Mouse (Mus musculus): ENCODE results near the gene Slc22a23. TPM values are rescaled to one million over a fixed set of nuclear protein-coding genes. Genes with fewer than 3 reads are reported as not detected.
A peak's percentile ranks its signal among the peaks of the same experiment; 100 is the strongest.

The Slc22a23 gene
- total RNA-seq, 1 experiment, result 5.9 TPM

- H3K36me3 ChIP-seq (ENCODE audit: control insufficient read depth, insufficient read depth, low read length, poor library complexity, severe bottlenecking), result no peaks in the 10 kb centered on the region
- in situ Hi-C loops (cut with MboI; ENCODE audit: low sequenced_read_pairs in 2 of 2, unreplicated experiment in 2 of 2), result no loop called here
- H3K4me1 ChIP-seq (ENCODE audit: control insufficient read depth in 2 of 2, insufficient read depth in 2 of 2, low read length in 2 of 2, poor library complexity in 1 of 2), result no peaks in the 10 kb centered on the region
- no peak overlapping the region for H3K9ac ChIP-seq (ENCODE audit: insufficient read depth, low read depth, low read length, poor library complexity, severe bottlenecking)
- no peak for TF ChIP-seq CHD2 (IDR thresholded peaks at IDR 0.05; ENCODE audit: low read depth, low read length)
- no peak overlapping the region for H3K27ac ChIP-seq (ENCODE audit: insufficient read depth, low read depth, low read length, poor library complexity, severe bottlenecking)
- no peak overlapping the region for H3K4me3 ChIP-seq (ENCODE audit: insufficient read depth in 1 of 2, low read depth in 1 of 2, low read length in 2 of 2, poor library complexity in 1 of 2, severe bottlenecking in 1 of 2)
- DNase-seq (ENCODE audit: low read depth, low spot score), result no peak
- no peaks in the 10 kb centered on the region for H3K9me3 ChIP-seq (ENCODE audit: control insufficient read depth, insufficient read depth, low read depth, low read length)
Observed at GRCm38 (mm10) chr13:34353241-34353640, 8.3 kb upstream of the Slc22a23 start.

- H3K9ac ChIP-seq (ENCODE audit: insufficient read depth, low read depth, low read length, poor library complexity, severe bottlenecking), result no peak overlapping the region
- in situ Hi-C loops (cut with MboI; ENCODE audit: low sequenced_read_pairs in 2 of 2, unreplicated experiment in 2 of 2), result no loop called here
- no peak overlapping the region for H3K27ac ChIP-seq (ENCODE audit: insufficient read depth, low read depth, low read length, poor library complexity, severe bottlenecking)
- no peaks in the 10 kb centered on the region for H3K9me3 ChIP-seq (ENCODE audit: control insufficient read depth, insufficient read depth, low read depth, low read length)
- no peak for DNase-seq (ENCODE audit: low read depth, low spot score)
- no peak for TF ChIP-seq ZC3H11A (IDR thresholded peaks at IDR 0.05; ENCODE audit: borderline replicate concordance, low read depth, low read length)
- TF ChIP-seq HCFC1 (IDR thresholded peaks at IDR 0.05; ENCODE audit: borderline replicate concordance, insufficient read depth, low read length), result no peak
- TF ChIP-seq ZNF384 (IDR thresholded peaks at IDR 0.05; ENCODE audit: low read depth, low read length), result no peak
- TF ChIP-seq MAFK (IDR thresholded peaks at IDR 0.05; ENCODE audit: insufficient read depth, low read depth, low read length), result no peak
- no peak for TF ChIP-seq CHD2 (IDR thresholded peaks at IDR 0.05; ENCODE audit: low read depth, low read length)
- no peaks in the 10 kb centered on the region for H3K4me1 ChIP-seq (ENCODE audit: control insufficient read depth in 2 of 2, insufficient read depth in 2 of 2, low read length in 2 of 2, poor library complexity in 1 of 2)
- H3K36me3 ChIP-seq (ENCODE audit: control insufficient read depth, insufficient read depth, low read length, poor library complexity, severe bottlenecking), result no peaks in the 10 kb centered on the region
- no peak overlapping the region for H3K4me3 ChIP-seq (ENCODE audit: insufficient read depth in 1 of 2, low read depth in 1 of 2, low read length in 2 of 2, poor library complexity in 1 of 2, severe bottlenecking in 1 of 2)
Observed at GRCm38 (mm10) chr13:34351437-34351836, 6.5 kb upstream of the Slc22a23 start.

- Histone ChIP-seq H3K27ac (ENCODE audit: insufficient read depth, low read depth, low read length, poor library complexity, severe bottlenecking) (no peak overlapping the region), H3K4me1 (ENCODE audit: control insufficient read depth in 2 of 2, insufficient read depth in 2 of 2, low read length in 2 of 2, poor library complexity in 1 of 2) (peaks cover 0 to 7% of the 10 kb centered on the region in 2 experiments; a peak in 1 of 4 replicates), H3K4me3 (ENCODE audit: insufficient read depth in 1 of 2, low read depth in 1 of 2, low read length in 2 of 2, poor library complexity in 1 of 2, severe bottlenecking in 1 of 2) (no peak overlapping the region), H3K36me3 (ENCODE audit: control insufficient read depth, insufficient read depth, low read length, poor library complexity, severe bottlenecking) (no peaks in the 10 kb centered on the region), H3K9me3 (ENCODE audit: control insufficient read depth, insufficient read depth, low read depth, low read length) (no peaks in the 10 kb centered on the region), H3K9ac (ENCODE audit: insufficient read depth, low read depth, low read length, poor library complexity, severe bottlenecking) (no peak overlapping the region)
- no peak for DNase-seq (ENCODE audit: low read depth, low spot score)
- in situ Hi-C loops (cut with MboI; ENCODE audit: low sequenced_read_pairs in 2 of 2, unreplicated experiment in 2 of 2), result no loop called here
- TF ChIP-seq MAFK (IDR thresholded peaks at IDR 0.05; ENCODE audit: insufficient read depth, low read depth, low read length) (peak; percentile 46; the same call in 1 of the 2 replicates), ZC3H11A (IDR thresholded peaks at IDR 0.05; ENCODE audit: borderline replicate concordance, low read depth, low read length) (no peak), HCFC1 (IDR thresholded peaks at IDR 0.05; ENCODE audit: borderline replicate concordance, insufficient read depth, low read length) (no peak), ZNF384 (IDR thresholded peaks at IDR 0.05; ENCODE audit: low read depth, low read length) (0 out of 2 replicates have a peak, but pooled peaks have one; percentile 28)
Observed at GRCm38 (mm10) chr13:34347960-34348889, 3.2 kb upstream of the Slc22a23 start.

GRCm38 (mm10) chr13:34346748-34347147, 1.8 kb upstream of the Slc22a23 start:
- no peak for DNase-seq (ENCODE audit: low read depth, low spot score)
- Histone ChIP-seq H3K9me3 (ENCODE audit: control insufficient read depth, insufficient read depth, low read depth, low read length) (no peaks in the 10 kb centered on the region), H3K4me3 (ENCODE audit: insufficient read depth in 1 of 2, low read depth in 1 of 2, low read length in 2 of 2, poor library complexity in 1 of 2, severe bottlenecking in 1 of 2) (no peak overlapping the region), H3K36me3 (ENCODE audit: control insufficient read depth, insufficient read depth, low read length, poor library complexity, severe bottlenecking) (no peaks in the 10 kb centered on the region), H3K4me1 (ENCODE audit: control insufficient read depth in 2 of 2, insufficient read depth in 2 of 2, low read length in 2 of 2, poor library complexity in 1 of 2) (peaks cover 0 to 7% of the 10 kb centered on the region in 2 experiments; a peak in 1 of 4 replicates), H3K27ac (ENCODE audit: insufficient read depth, low read depth, low read length, poor library complexity, severe bottlenecking) (no peak overlapping the region), H3K9ac (ENCODE audit: insufficient read depth, low read depth, low read length, poor library complexity, severe bottlenecking) (no peak overlapping the region)
- in situ Hi-C loops (cut with MboI; ENCODE audit: low sequenced_read_pairs in 2 of 2, unreplicated experiment in 2 of 2), result no loop called here
- TF ChIP-seq HCFC1 (IDR thresholded peaks at IDR 0.05; ENCODE audit: borderline replicate concordance, insufficient read depth, low read length) (no peak), ZC3H11A (IDR thresholded peaks at IDR 0.05; ENCODE audit: borderline replicate concordance, low read depth, low read length) (no peak), ZNF384 (IDR thresholded peaks at IDR 0.05; ENCODE audit: low read depth, low read length) (no peak), CHD2 (IDR thresholded peaks at IDR 0.05; ENCODE audit: low read depth, low read length) (no peak), MAFK (IDR thresholded peaks at IDR 0.05; ENCODE audit: insufficient read depth, low read depth, low read length) (no peak)

Data from ES-E14 (cell line).